Mouse (Mus musculus) telencephalon, adult 2 months (tissue): ENCODE data around the gene Trim69.
"Not testable (repeated sequence)": the region's sequence is repeated elsewhere in the genome, so short reads cannot be mapped to it uniquely, and the experiment has no call there.

Source experiments
- DNase-seq: peaks from one replicate; pipeline ENCODE4 v3.0.0-alpha.2; 2011; ENCODE audit warnings: low read depth, low spot score

Trim69 gene

GRCm38 (mm10) chr2:122210534-122211228 is 50.2 kb downstream of the Trim69 start:
- no peak for DNase-seq

GRCm38 (mm10) chr2:122217075-122217474 is 56.6 kb downstream of the Trim69 start:
- not testable (repeated sequence) for DNase-seq

DNA sequence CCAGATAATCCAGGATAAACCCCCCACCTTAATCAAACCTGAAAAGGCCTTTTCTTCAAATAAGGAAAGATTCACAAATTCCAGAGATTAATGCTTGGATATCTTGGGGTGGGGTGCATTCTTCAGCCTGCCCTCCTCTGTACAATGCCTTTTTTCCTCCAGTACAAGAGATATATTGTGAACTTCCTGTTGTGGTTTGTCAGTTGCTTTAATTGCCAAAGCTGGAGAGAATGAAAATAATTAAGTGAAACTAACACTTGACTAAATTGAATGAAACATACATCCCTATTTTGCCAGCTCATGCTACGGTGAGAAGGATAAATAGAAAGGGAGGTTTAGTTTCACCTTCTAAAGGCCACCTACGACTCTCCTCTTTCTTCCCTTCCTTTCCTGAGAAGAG is 57.7 kb downstream of the Trim69 start:
- DNase-seq, result no peak

DNA sequence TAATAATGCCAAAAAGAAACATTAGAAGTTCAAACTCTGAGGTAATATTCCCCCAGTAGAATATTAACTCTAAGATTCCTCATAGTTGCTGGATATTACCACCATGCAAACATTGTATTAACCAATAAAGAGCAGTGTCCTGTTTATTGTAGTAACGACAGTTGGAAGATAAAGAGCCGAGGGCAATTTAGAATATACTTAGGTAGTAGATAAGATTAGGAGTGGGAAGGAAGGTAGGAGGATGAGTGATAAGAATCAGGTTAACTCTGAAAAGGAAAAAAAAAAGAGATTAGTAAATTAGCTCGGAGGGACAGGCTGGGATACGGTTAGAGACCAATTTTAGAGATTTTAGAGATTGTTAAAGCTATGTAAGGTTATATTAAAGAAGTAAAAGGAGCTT is 60.9 kb downstream of the Trim69 start:
- no peak for DNase-seq

DNA sequence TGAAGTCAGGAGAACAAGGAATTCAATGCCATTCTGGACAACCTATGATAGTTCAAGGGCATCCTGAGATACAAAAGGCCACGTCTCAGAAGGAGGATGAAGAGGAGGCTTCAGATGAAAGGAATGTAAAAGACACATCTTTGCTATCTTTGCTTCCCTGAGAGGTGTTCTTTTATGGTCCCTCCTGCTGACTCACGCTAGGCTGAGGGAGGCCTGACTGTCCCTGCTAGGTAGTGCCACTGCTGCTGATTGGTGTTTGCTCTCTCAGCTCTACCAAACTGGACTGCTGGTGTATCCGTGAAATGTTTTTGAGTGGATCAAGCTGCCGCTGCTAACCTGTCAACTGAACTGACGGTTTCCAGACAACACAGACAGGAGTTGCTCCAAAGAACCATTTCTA is 61.3 kb downstream of the Trim69 start:
- DNase-seq, result no peak

DNA sequence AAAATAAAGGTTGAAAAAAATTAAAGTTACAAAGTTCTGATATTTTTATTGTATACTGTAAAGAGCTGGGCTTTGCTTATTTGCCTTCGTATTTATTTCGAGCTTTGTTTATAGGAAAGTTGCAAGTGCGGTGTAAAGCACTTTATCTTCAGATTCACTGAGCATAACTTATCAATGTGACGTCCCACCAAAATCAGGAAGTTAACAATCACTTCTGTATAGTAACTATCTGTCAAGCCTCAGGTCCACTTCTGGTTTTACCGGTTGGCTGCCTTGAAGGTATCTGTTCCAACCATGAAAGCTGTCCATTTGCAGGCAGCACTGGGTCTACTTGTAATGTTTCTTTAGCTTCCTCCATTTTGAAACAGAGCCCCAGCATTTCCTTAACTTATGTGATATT is 61.8 kb downstream of the Trim69 start:
- no peak for DNase-seq

GRCm38 (mm10) chr2:122223654-122224053 is 63.2 kb downstream of the Trim69 start:
- no peak for DNase-seq
